Mouse (Mus musculus) liver, embryonic 14.5 days (tissue): Measurements from ENCODE around the gene Fgf22. TPM values are rescaled to one million over a fixed set of nuclear protein-coding genes. Genes with fewer than 3 reads are reported as not detected.

Source experiments
- ATAC-seq: fragments of 200-750 bp; cut with Nextera tagmentation; 2 replicates; pipeline ENCODE4 v1.8.0; 2017; ENCODE audit warnings: moderate number of reproducible peaks, mild to moderate bottlenecking, moderate library complexity; ENCODE audit not compliant: insufficient read depth
- DNase-seq, 3 experiments: peaks; one replicate each; pipeline ENCODE4 v3.0.0-alpha.2; 2012 to 2013; ENCODE audit warnings: low read depth in 3 of 3, low spot score in 3 of 3
- H3K27ac ChIP-seq: fragments of 300-500 bp; sonication (generic); 2 replicates; pipeline ENCODE4 v1.5.1; 2014; ENCODE audit warnings: moderate library complexity, mild to moderate bottlenecking, control low read depth, inconsistent platforms
- H3K27me3 ChIP-seq: fragments of 300-500 bp; sonication (generic); 2 replicates; pipeline ENCODE4 v1.6.1; 2014; ENCODE audit warnings: mild to moderate bottlenecking, low read length, moderate library complexity; ENCODE audit not compliant: control insufficient read depth, insufficient read depth
- H3K36me3 ChIP-seq: fragments of 300-500 bp; sonication (generic); replicated peaks from 2 replicates; pipeline ENCODE4 v1.6.1; 2014; ENCODE audit warnings: low read depth; ENCODE audit not compliant: control insufficient read depth, insufficient read depth
- H3K4me1 ChIP-seq, 2 experiments: fragments of 200-500 bp in 1 of 2; fragments of 300-500 bp in 1 of 2; sonication (generic) in 1 of 2; replicated peaks; 2 replicates each; pipeline ENCODE4 v1.6.1; 2012 to 2014; ENCODE audit warnings: antibody characterized with exemption in 1 of 2, inconsistent platforms in 1 of 2, low read length in 1 of 2; ENCODE audit not compliant: control insufficient read depth in 2 of 2, insufficient read depth in 2 of 2
- H3K4me2 ChIP-seq: fragments of 300-500 bp; sonication (generic); 2 replicates; pipeline ENCODE4 v1.6.1; 2014; ENCODE audit warnings: low read depth, mild to moderate bottlenecking, control low read depth, moderate library complexity
- H3K4me3 ChIP-seq, 2 experiments: fragments of 200-500 bp in 1 of 2; fragments of 300-500 bp in 1 of 2; sonication (generic) in 1 of 2; 2 replicates each; pipeline ENCODE4 v1.5.1; 2012 to 2014; ENCODE audit warnings: low read depth in 2 of 2, low read length in 2 of 2, mild to moderate bottlenecking in 2 of 2, control low read depth in 1 of 2, inconsistent platforms in 1 of 2, moderate library complexity in 1 of 2; ENCODE audit not compliant: insufficient read depth in 1 of 2
- H3K9ac ChIP-seq: fragments of 300-500 bp; sonication (generic); replicated peaks from 2 replicates; pipeline ENCODE4 v1.6.1; 2014; ENCODE audit warnings: mild to moderate bottlenecking, control low read depth, moderate library complexity
- H3K9me3 ChIP-seq: fragments of 300-500 bp; sonication (generic); 2 replicates; pipeline ENCODE4 v1.6.1; 2016; ENCODE audit warnings: low read length, mixed read lengths; ENCODE audit not compliant: control insufficient read depth
- CTCF ChIP-seq: IDR thresholded peaks from 2 replicates; pipeline ENCODE4 v1.5.1; 2016; ENCODE audit warnings: antibody characterized with exemption, low read depth, control low read depth
- EP300 ChIP-seq: IDR thresholded peaks from 2 replicates; pipeline ENCODE4 v1.6.1; 2016; ENCODE audit warnings: antibody characterized with exemption, low read depth
- WGBS: fragments of 180-500 bp; shearing (Covaris S2); extraction: QIAGEN DNeasy Blood & Tissue Kit; methylation state at CpG from one replicate; pipeline ENCODE4 v1.1.7; 2014; ENCODE audit not compliant: insufficient replicate concordance; 5-methylcytosine and 5-hydroxymethylcytosine counted together
- polyA plus RNA-seq, 2 experiments: library from polyadenylated mRNA; depleted of rRNA in 1 of 2; stranded (reverse) in 1 of 2; unstranded in 1 of 2; fragments of >200 nt; fragmentation: Nextera tagmentation in 1 of 2; extraction: Ambion mirVana in 1 of 2; gene quantifications; 2 replicates each; pipeline versions ENCODE4 v1.2.1 to v1.2.3; 2012 to 2014

The Fgf22 gene
- polyA plus RNA-seq, 2 experiments: not detected

GRCm38 (mm10) chr10:79807826-79808225, 53.0 kb downstream of the Fgf22 start:
- no peaks in the 10 kb centered on the region for H3K9me3 ChIP-seq
- WGBS: 54% methylated on average over 11 of the region's 11 CpGs

More at GRCm38 (mm10) chr10:79807826-79808225, 53.0 kb downstream of the Fgf22 start:
- no peak overlapping the region for H3K9ac ChIP-seq
- no peak overlapping the region for H3K27ac ChIP-seq
- no peak for TF ChIP-seq EP300
- no peak for TF ChIP-seq CTCF
- ATAC-seq (no peak), DNase-seq (no peak)
- no peak overlapping the region for H3K4me2 ChIP-seq
- no peak overlapping the region for H3K4me3 ChIP-seq
- peaks cover 6 to 9% of the 10 kb centered on the region in 2 experiments for H3K4me1 ChIP-seq
- no peaks in the 10 kb centered on the region for H3K27me3 ChIP-seq
- H3K36me3 ChIP-seq: no peaks in the 10 kb centered on the region

Other genes with a start within 250 kb of the Fgf22 start
Only the 30 nearest of the 33 such genes appear.
- gene Plpp2, start 221.3 kb upstream of the Fgf22 start, polyA plus RNA-seq (2012; rRNA removed): 10.0 and 11.3 TPM in 2 replicates
- gene Plpp2, start 221.3 kb upstream of the Fgf22 start, polyA plus RNA-seq (2014; fragmentation: Nextera tagmentation; extraction: Ambion mirVana): 19.0 and 20.7 TPM in 2 replicates
- 16.4 and 19.6 TPM in 2 replicates for gene Mier2, start 199.9 kb upstream of the Fgf22 start, polyA plus RNA-seq (2012; rRNA removed)
- 5.2 and 7.6 TPM in 2 replicates for gene Mier2, start 199.9 kb upstream of the Fgf22 start, polyA plus RNA-seq (2014; fragmentation: Nextera tagmentation; extraction: Ambion mirVana)
- gene Theg, start 167.7 kb upstream of the Fgf22 start, polyA plus RNA-seq (2012; rRNA removed): not detected in 2 replicates
- gene Theg, start 167.7 kb upstream of the Fgf22 start, polyA plus RNA-seq (2014; fragmentation: Nextera tagmentation; extraction: Ambion mirVana): not detected in 2 replicates
- gene C2cd4c, start 141.1 kb upstream of the Fgf22 start, polyA plus RNA-seq (2012; rRNA removed): 0.01 and 0.03 TPM in 2 replicates
- gene C2cd4c, start 141.1 kb upstream of the Fgf22 start, polyA plus RNA-seq (2014; fragmentation: Nextera tagmentation; extraction: Ambion mirVana): not detected in 2 replicates
- gene Shc2, start 117.2 kb upstream of the Fgf22 start, polyA plus RNA-seq (2012; rRNA removed): 0.17 TPM in 2 replicates
- gene Shc2, start 117.2 kb upstream of the Fgf22 start, polyA plus RNA-seq (2014; fragmentation: Nextera tagmentation; extraction: Ambion mirVana): 0.05 TPM in 1 of 2 replicates, not detected in the other
- gene Odf3l2, start 109.3 kb upstream of the Fgf22 start, polyA plus RNA-seq (2012; rRNA removed): not detected in 2 replicates
- gene Odf3l2, start 109.3 kb upstream of the Fgf22 start, polyA plus RNA-seq (2014; fragmentation: Nextera tagmentation; extraction: Ambion mirVana): not detected in 2 replicates
- 0.05 and 0.10 TPM in 2 replicates for gene Madcam1, start 90.5 kb upstream of the Fgf22 start, polyA plus RNA-seq (2012; rRNA removed)
- 0.20 and 0.45 TPM in 2 replicates for gene Madcam1, start 90.5 kb upstream of the Fgf22 start, polyA plus RNA-seq (2014; fragmentation: Nextera tagmentation; extraction: Ambion mirVana)
- 14.3 and 18.7 TPM in 2 replicates for gene Tpgs1, start 85.7 kb upstream of the Fgf22 start, polyA plus RNA-seq (2012; rRNA removed)
- gene Tpgs1, start 85.7 kb upstream of the Fgf22 start, polyA plus RNA-seq (2014; fragmentation: Nextera tagmentation; extraction: Ambion mirVana): 24.5 and 25.7 TPM in 2 replicates
- gene Cdc34, start 72.9 kb upstream of the Fgf22 start, polyA plus RNA-seq (2012; rRNA removed): 106 and 127 TPM in 2 replicates
- gene Cdc34, start 72.9 kb upstream of the Fgf22 start, polyA plus RNA-seq (2014; fragmentation: Nextera tagmentation; extraction: Ambion mirVana): 115 and 124 TPM in 2 replicates
- 0.13 TPM in 2 replicates for gene Gzmm, start 66.1 kb upstream of the Fgf22 start, polyA plus RNA-seq (2012; rRNA removed)
- not detected in 2 replicates for gene Gzmm, start 66.1 kb upstream of the Fgf22 start, polyA plus RNA-seq (2014; fragmentation: Nextera tagmentation; extraction: Ambion mirVana)
- 469 and 579 TPM in 2 replicates for gene Bsg, start 50.6 kb upstream of the Fgf22 start, polyA plus RNA-seq (2012; rRNA removed)
- 809 and 828 TPM in 2 replicates for gene Bsg, start 50.6 kb upstream of the Fgf22 start, polyA plus RNA-seq (2014; fragmentation: Nextera tagmentation; extraction: Ambion mirVana)
- 0.09 and 0.17 TPM in 2 replicates for gene Hcn2, start 38.4 kb upstream of the Fgf22 start, polyA plus RNA-seq (2012; rRNA removed)
- not detected in 2 replicates for gene Hcn2, start 38.4 kb upstream of the Fgf22 start, polyA plus RNA-seq (2014; fragmentation: Nextera tagmentation; extraction: Ambion mirVana)
- 17.4 and 17.9 TPM in 2 replicates for gene Polrmt, start 8.5 kb upstream of the Fgf22 start, polyA plus RNA-seq (2012; rRNA removed)
- gene Polrmt, start 8.5 kb upstream of the Fgf22 start, polyA plus RNA-seq (2014; fragmentation: Nextera tagmentation; extraction: Ambion mirVana): 10.1 and 13.3 TPM in 2 replicates
- gene Rnf126, start 11.9 kb downstream of the Fgf22 start, polyA plus RNA-seq (2012; rRNA removed): 46.4 and 51.3 TPM in 2 replicates
- gene Rnf126, start 11.9 kb downstream of the Fgf22 start, polyA plus RNA-seq (2014; fragmentation: Nextera tagmentation; extraction: Ambion mirVana): 27.7 and 33.7 TPM in 2 replicates
- 0.54 and 0.56 TPM in 2 replicates for gene Fstl3, start 22.2 kb downstream of the Fgf22 start, polyA plus RNA-seq (2012; rRNA removed)
- gene Fstl3, start 22.2 kb downstream of the Fgf22 start, polyA plus RNA-seq (2014; fragmentation: Nextera tagmentation; extraction: Ambion mirVana): 0.18 and 0.23 TPM in 2 replicates
- gene Prss57, start 35.9 kb downstream of the Fgf22 start, polyA plus RNA-seq (2012; rRNA removed): 1.6 TPM in 2 replicates
- gene Prss57, start 35.9 kb downstream of the Fgf22 start, polyA plus RNA-seq (2014; fragmentation: Nextera tagmentation; extraction: Ambion mirVana): 3.2 and 4.9 TPM in 2 replicates
- gene Palm, start 38.5 kb downstream of the Fgf22 start, polyA plus RNA-seq (2012; rRNA removed): 3.4 and 3.5 TPM in 2 replicates
- 4.0 and 4.1 TPM in 2 replicates for gene Palm, start 38.5 kb downstream of the Fgf22 start, polyA plus RNA-seq (2014; fragmentation: Nextera tagmentation; extraction: Ambion mirVana)
- gene Misp, start 65.9 kb downstream of the Fgf22 start, polyA plus RNA-seq (2012; rRNA removed): 0.13 and 0.18 TPM in 2 replicates
- 0.41 TPM in 1 of 2 replicates, not detected in the other for gene Misp, start 65.9 kb downstream of the Fgf22 start, polyA plus RNA-seq (2014; fragmentation: Nextera tagmentation; extraction: Ambion mirVana)
- 118 and 126 TPM in 2 replicates for gene Ptbp1, start 99.4 kb downstream of the Fgf22 start, polyA plus RNA-seq (2012; rRNA removed)
- 84.5 and 99.8 TPM in 2 replicates for gene Ptbp1, start 99.4 kb downstream of the Fgf22 start, polyA plus RNA-seq (2014; fragmentation: Nextera tagmentation; extraction: Ambion mirVana)
- gene Prtn3, start 119.4 kb downstream of the Fgf22 start, polyA plus RNA-seq (2012; rRNA removed): 133 and 152 TPM in 2 replicates
- gene Prtn3, start 119.4 kb downstream of the Fgf22 start, polyA plus RNA-seq (2014; fragmentation: Nextera tagmentation; extraction: Ambion mirVana): 86.8 and 132 TPM in 2 replicates
- gene Plppr3, start 119.6 kb downstream of the Fgf22 start, polyA plus RNA-seq (2012; rRNA removed): 6.7 and 7.0 TPM in 2 replicates
- gene Plppr3, start 119.6 kb downstream of the Fgf22 start, polyA plus RNA-seq (2014; fragmentation: Nextera tagmentation; extraction: Ambion mirVana): 2.8 and 3.0 TPM in 2 replicates
- gene Elane, start 131.2 kb downstream of the Fgf22 start, polyA plus RNA-seq (2012; rRNA removed): 52.2 and 61.9 TPM in 2 replicates
- 116 and 151 TPM in 2 replicates for gene Elane, start 131.2 kb downstream of the Fgf22 start, polyA plus RNA-seq (2014; fragmentation: Nextera tagmentation; extraction: Ambion mirVana)
- 0.14 and 0.29 TPM in 2 replicates for gene Cfd, start 135.8 kb downstream of the Fgf22 start, polyA plus RNA-seq (2012; rRNA removed)
- not detected in 2 replicates for gene Cfd, start 135.8 kb downstream of the Fgf22 start, polyA plus RNA-seq (2014; fragmentation: Nextera tagmentation; extraction: Ambion mirVana)
- gene Med16, start 153.8 kb downstream of the Fgf22 start, polyA plus RNA-seq (2012; rRNA removed): 13.3 and 14.3 TPM in 2 replicates
- 10.0 and 12.0 TPM in 2 replicates for gene Med16, start 153.8 kb downstream of the Fgf22 start, polyA plus RNA-seq (2014; fragmentation: Nextera tagmentation; extraction: Ambion mirVana)
- not detected in 2 replicates for gene Gm26602, start 155.8 kb downstream of the Fgf22 start, polyA plus RNA-seq (2012; rRNA removed)
- gene Gm26602, start 155.8 kb downstream of the Fgf22 start, polyA plus RNA-seq (2014; fragmentation: Nextera tagmentation; extraction: Ambion mirVana): not detected in 2 replicates
- gene Kiss1r, start 161.9 kb downstream of the Fgf22 start, polyA plus RNA-seq (2012; rRNA removed): 0.17 and 0.30 TPM in 2 replicates
- 0.11 TPM in 1 of 2 replicates, not detected in the other for gene Kiss1r, start 161.9 kb downstream of the Fgf22 start, polyA plus RNA-seq (2014; fragmentation: Nextera tagmentation; extraction: Ambion mirVana)
- 34.7 and 41.4 TPM in 2 replicates for gene R3hdm4, start 166.1 kb downstream of the Fgf22 start, polyA plus RNA-seq (2012; rRNA removed)
- gene R3hdm4, start 166.1 kb downstream of the Fgf22 start, polyA plus RNA-seq (2014; fragmentation: Nextera tagmentation; extraction: Ambion mirVana): 38.5 and 46.0 TPM in 2 replicates
- gene Arid3a, start 172.0 kb downstream of the Fgf22 start, polyA plus RNA-seq (2012; rRNA removed): 5.5 and 6.4 TPM in 2 replicates
- 3.4 and 3.9 TPM in 2 replicates for gene Arid3a, start 172.0 kb downstream of the Fgf22 start, polyA plus RNA-seq (2014; fragmentation: Nextera tagmentation; extraction: Ambion mirVana)
- 22.3 and 24.7 TPM in 2 replicates for gene Wdr18, start 205.1 kb downstream of the Fgf22 start, polyA plus RNA-seq (2012; rRNA removed)
- gene Wdr18, start 205.1 kb downstream of the Fgf22 start, polyA plus RNA-seq (2014; fragmentation: Nextera tagmentation; extraction: Ambion mirVana): 58.4 TPM in 2 replicates
- gene Grin3b, start 215.6 kb downstream of the Fgf22 start, polyA plus RNA-seq (2012; rRNA removed): 0.01 and 0.03 TPM in 2 replicates
- 0.13 TPM in 1 of 2 replicates, not detected in the other for gene Grin3b, start 215.6 kb downstream of the Fgf22 start, polyA plus RNA-seq (2014; fragmentation: Nextera tagmentation; extraction: Ambion mirVana)